Mouse (Mus musculus) heart, postnatal 25 days (tissue): ENCODE data around the gene Mt4. TPM values are rescaled to one million over a fixed set of nuclear protein-coding genes. Genes with fewer than 3 reads are reported as not detected.
"Not testable (repeated sequence)": the region's sequence is repeated elsewhere in the genome, so short reads cannot be mapped to it uniquely, and the experiment has no call there.

Source experiments
- DNase-seq: peaks from one replicate; pipeline ENCODE4 v3.0.0; 2022; ENCODE audit warnings: low spot score
- intact Hi-C: fragments of 180-260 bp; cut with DNase I; formaldehyde crosslinking; loops from one replicate; pipeline ENCODE4 v1.15.1; 2025
- total RNA-seq, 2 experiments: library from RNA; stranded (reverse); gene quantifications; 2 replicates each; pipeline ENCODE4 v1.2.3; 2021

Mt4 gene
- total RNA-seq, 2 experiments from 2014 or later, result not detected

- no peak for DNase-seq
- intact Hi-C loops, result no loop called here
Observed at GRCm38 (mm10) chr8:94130126-94130525, 6.9 kb upstream of the Mt4 start.

DNA sequence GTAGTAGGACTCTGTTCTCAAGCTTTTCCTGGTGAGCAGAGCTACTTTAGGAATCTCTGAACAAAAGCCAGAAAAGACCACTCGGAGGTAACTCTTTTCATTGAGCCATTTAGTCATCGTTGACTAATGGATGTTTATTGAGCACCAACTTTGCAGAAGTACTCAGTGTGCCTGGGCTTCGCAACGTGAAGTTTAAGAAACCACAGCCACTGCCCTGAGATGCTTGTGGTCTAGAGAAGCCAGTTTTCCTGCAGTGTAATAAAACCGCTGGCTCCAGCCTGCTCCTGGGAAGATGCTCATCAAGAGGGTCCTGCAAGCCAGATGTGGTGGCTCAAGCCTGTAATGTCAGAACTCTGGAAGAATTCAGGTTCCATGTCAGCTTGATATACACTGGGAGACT, 4.9 kb upstream of the Mt4 start:
- intact Hi-C loops, result no loop called here
- DNase-seq, result no peak

DNA sequence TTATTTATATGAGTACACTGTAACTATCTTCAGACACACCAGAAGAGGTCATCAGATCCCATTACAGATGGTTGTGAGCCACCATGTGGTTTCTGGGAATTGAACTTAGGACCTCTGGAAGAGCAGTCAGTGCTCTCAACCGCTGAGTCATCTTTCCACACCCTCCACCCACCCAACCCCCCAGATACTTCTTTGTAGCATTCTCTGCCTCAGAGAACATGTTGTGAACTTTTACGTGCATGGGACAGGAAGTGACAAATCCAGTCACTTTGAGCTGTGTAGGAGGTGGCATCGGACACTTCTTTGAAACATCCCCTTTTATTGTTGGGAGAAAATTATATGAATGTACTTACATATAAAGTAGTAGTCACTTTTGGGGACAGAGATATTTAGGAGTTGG, 2.4 kb upstream of the Mt4 start:
- intact Hi-C loops, DNase-seq: not testable (repeated sequence)

- no peak for DNase-seq
- intact Hi-C loops, result no loop called here
Observed at GRCm38 (mm10) chr8:94135556-94135955, 1.4 kb upstream of the Mt4 start.

DNA sequence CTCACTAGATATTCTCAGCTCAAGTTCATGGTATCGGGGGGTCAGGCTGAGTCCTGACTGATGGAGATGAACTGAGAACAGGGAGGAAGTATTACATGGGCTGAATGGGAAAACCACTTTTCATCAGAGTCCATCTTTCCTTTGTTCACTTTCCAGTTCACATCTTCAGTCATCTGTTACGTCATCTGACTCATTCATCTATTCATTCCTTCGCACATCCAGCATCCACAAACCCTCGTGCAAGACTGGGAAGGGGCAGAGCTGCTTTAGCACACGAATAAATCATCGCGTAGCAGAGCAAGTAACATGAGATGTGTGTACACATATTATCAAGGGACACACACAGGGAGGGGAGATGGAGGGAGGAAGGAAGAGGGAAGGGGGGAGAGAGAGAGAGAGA, 805 bp upstream of the Mt4 start:
- DNase-seq, result no peak
- intact Hi-C loops, result no loop called here

- DNase-seq, result no peak
- intact Hi-C loops, result no loop called here
Observed at GRCm38 (mm10) chr8:94140266-94140795, 3.3 kb downstream of the Mt4 start.

- DNase-seq, result no peak
- intact Hi-C loops, result no loop called here
Observed at GRCm38 (mm10) chr8:94148236-94148635, 11.2 kb downstream of the Mt4 start.

DNA sequence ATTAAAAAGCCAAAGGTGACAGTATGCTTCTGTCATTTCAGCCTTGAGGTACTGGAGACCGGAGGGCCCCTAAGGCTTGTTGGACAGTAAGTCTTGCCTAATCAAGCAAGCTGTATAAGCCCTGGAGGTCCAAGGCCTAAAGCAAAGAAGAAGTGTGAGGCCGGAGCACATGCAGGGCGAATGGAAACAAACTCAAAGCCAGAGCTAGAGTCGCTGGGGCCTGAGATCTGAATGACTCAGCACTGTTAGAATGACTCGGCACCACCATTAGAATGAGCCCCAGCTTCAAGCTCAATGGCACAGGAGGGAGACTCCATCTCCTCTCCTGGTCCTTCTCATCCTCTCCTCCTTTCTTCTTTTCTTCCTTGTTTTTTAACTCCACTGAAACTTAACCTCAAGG, 13.9 kb downstream of the Mt4 start:
- no peak for DNase-seq
- intact Hi-C loops, result loop anchor here (5.0 kb wide), 1 partner anchor 49 kb away; no protein-coding TSS in a partner anchor

DNA sequence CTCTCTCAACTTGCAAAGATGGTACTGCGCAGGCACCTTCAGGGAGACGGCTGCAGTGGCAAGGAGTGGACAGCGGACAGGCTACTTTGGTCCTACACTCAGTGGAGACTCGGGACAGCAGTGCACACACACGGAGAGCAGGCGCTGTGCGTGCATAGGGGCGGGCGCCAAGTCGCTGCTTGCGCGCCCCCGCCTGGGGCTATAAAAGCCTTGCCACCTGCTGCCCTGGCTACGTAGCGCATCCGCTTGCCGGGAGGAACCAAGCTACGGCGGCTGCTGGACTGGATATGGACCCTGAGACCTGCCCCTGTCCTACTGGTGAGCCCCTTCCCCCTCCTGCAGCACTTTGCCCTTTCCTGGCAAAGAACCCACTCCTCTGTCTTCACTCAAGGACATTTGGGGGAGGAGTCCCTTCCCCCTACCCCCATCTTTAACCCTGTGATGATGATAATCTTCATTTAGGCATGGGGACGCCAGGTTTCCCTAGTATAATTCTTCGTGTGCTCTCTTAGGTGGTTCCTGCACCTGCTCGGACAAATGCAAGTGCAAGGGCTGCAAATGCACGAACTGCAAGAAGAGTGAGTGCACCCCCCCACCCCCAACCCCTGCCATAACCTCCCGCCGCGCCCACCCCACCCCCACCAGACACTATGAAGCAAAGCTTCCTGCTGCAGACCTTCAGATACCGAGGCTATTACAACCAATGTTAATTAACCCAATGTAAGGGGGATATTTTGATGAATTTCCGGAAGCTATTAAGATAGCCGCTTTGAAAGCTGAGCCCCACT, 15.7 kb downstream of the Mt4 start, which contains the start of gene Mt3:
Mt3 (plus strand) TSS at position 95 of the 788 bp plus-strand sequence.
- DNase-seq, result peak; percentile 6
- intact Hi-C loops, result loop anchor here (5.0 kb wide), 1 partner anchor 50 kb away; no protein-coding TSS in a partner anchor

DNA sequence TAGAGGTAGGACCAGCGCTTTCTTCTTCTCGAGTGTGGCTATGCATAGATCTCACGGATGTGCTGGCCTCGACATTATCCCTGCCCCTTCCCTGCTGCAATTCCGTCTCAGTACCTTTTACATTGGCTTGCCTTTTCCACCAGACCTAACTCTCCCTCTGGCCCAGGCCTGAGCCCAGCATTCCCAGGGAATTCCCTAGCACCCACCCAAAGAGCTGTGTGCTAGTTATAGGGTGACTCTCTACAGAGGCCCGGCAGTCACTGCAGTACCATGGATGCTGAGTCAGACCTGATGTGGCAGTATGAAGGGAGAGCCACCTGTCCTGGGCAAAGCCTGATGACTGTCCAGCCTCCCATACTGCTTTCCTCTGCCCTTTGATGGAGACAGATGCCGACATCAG, 16.5 kb downstream of the Mt4 start:
- intact Hi-C loops, result loop anchor here (5.0 kb wide), 1 partner anchor 51 kb away; no protein-coding TSS in a partner anchor
- no peak for DNase-seq

GRCm38 (mm10) chr8:94154537-94154936, 17.5 kb downstream of the Mt4 start:
- intact Hi-C loops, result loop anchor here (5.0 kb wide), 1 partner anchor 52 kb away; no protein-coding TSS in a partner anchor

GRCm38 (mm10) chr8:94156092-94156491, 19.1 kb downstream of the Mt4 start:
- intact Hi-C loops, result no loop called here
- no peak for DNase-seq

More at GRCm38 (mm10) chr8:94154537-94154936, 17.5 kb downstream of the Mt4 start:
- DNase-seq, result no peak

DNA sequence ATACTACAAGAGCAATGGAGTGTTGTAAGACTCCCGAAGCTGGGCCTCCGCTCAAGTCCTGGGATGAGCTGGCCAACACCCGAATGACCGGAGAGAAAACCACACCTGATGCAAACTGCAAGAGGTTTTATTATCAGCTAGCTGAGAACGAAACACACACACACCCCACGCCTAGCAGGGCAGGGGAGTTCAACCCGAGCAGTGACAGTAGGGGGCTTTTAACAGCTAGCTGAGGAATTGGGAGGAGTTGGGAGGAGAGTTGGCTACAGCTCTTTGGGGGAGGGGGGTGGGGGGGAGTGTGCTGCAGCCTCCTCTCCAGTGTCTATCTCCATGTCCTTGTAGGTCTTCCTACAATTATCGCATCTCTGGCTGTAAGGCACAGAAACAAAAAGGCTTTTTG, 28.8 kb downstream of the Mt4 start:
- not testable (repeated sequence) for DNase-seq
- intact Hi-C loops, result loop anchor here (2.0 kb wide), 1 partner anchor 21 kb away; no protein-coding TSS in a partner anchor

DNA sequence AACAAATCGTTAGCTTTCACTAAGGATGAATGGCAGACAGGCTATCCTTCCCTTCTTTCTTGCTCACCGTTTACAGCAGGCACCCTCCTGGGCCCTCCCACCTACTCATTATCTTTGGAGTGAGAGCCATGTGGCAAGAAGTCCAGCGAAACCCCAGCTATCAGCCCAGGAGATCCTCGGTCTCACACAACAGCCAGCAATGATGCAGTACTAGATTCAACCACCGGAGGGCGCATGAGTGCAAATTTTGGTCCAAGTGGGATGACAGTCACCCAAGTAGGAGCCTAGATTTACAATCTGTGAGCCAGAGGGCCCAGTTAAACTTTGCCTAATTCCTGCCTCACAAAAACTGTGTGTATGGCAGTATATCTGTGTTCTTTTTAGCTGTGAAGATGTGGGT, 30.2 kb downstream of the Mt4 start:
- intact Hi-C loops, result loop anchor here (1.0 to 2.0 kb wide), 2 partner anchors 20 to 32 kb away; no protein-coding TSS in a partner anchor
- DNase-seq, result peak; percentile 59

- DNase-seq, result no peak
- intact Hi-C loops, result no loop called here
Observed at GRCm38 (mm10) chr8:94169547-94169946, 32.5 kb downstream of the Mt4 start.

DNA sequence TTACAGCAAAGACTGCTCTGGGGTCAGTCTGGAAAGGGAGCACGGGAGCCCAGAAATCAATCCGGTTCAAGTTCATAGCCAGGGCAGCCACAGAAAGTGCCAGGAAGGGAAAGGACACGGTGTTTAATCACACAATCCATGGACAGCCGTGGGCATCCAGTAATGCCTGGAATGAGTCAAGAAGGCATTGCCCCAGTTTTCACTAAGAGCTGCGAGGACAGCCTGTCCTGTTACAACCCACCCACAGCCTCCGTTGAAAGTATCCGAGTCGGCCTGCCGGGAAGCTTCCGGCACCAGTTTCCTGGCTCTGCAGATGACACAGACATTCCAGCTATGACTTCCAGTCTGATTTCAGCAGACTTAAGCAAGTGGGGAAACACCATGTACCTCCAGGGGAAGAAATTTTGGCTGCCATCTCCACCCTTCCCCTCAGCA, 34.3 kb downstream of the Mt4 start:
- DNase-seq, result peak; percentile 57
- intact Hi-C loops, result no loop called here

- DNase-seq, result peak; percentile 67
- intact Hi-C loops, result no loop called here
Observed at GRCm38 (mm10) chr8:94172075-94172808, 35.2 kb downstream of the Mt4 start, which contains the start of gene Mt2. Gene Mt2, plus strand, starts transcription at chr8:94172664.

GRCm38 (mm10) chr8:94172809-94173732, 36.1 kb downstream of the Mt4 start:
- intact Hi-C loops, result no loop called here
- DNase-seq, result no peak

DNA sequence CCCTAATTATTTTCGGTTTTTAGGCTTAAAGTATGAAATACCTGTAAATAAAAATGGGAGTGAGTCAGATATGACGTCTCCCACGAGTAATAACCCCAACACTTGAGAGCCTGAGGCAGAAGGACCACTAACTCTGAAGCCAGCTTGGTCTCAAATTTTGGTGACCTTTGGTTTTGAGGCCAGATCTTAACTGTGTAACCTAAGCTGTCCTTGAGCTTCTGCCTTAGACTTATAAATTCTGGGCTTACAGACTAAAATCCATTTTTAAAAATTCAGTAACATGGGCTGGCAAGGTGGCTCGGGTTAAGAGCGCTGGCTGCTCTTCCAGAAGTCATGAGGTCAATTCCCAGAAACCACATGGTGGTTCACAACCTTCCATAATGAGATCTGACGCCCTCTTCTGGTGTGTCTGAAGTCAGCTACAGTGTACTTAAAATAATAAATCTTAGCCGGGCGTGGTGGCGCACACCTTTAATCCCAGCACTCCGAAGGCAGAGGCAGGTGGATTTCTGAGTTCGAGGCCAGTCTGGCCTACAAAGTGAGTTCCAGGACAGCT, 36.9 kb downstream of the Mt4 start:
- DNase-seq, result no peak
- intact Hi-C loops, result no loop called here
